Mouse (Mus musculus) forebrain, postnatal 0 days (tissue): ENCODE measurements at regions not wholly inside any gene's neighbourhood (a gene's known extent, or its start where the extent isn't known, plus 50 kb on each side); places are given as distances from the start of the nearest gene placed in this dataset.
A peak's percentile ranks its signal among the peaks of the same experiment; 100 is the strongest.

ENCODE experiments used
- ATAC-seq: fragments of 200-750 bp; cut with Nextera tagmentation; 2 replicates; pipeline ENCODE4 v1.8.0; 2017; ENCODE audit warnings: mild to moderate bottlenecking, moderate library complexity
- DNase-seq: peaks from one replicate; pipeline ENCODE4 v3.0.0-alpha.2; 2015
- H3K27ac ChIP-seq: fragments of 300-500 bp; sonication (generic); 2 replicates; pipeline ENCODE4 v1.5.1; 2014; ENCODE audit warnings: low read depth, mild to moderate bottlenecking, antibody characterized with exemption, low read length, moderate library complexity, mixed read lengths
- H3K27me3 ChIP-seq: fragments of 300-500 bp; sonication (generic); 2 replicates; pipeline ENCODE4 v1.6.1; 2014; ENCODE audit warnings: mild to moderate bottlenecking, low read length, mixed read lengths; ENCODE audit not compliant: insufficient read depth
- H3K36me3 ChIP-seq: fragments of 300-500 bp; sonication (generic); 2 replicates; pipeline ENCODE4 v1.6.1; 2014; ENCODE audit warnings: mild to moderate bottlenecking, moderate library complexity; ENCODE audit not compliant: insufficient read depth
- H3K4me1 ChIP-seq: fragments of 300-500 bp; sonication (generic); 2 replicates; pipeline ENCODE4 v1.6.1; 2014; ENCODE audit warnings: antibody characterized with exemption; ENCODE audit not compliant: insufficient read depth
- H3K4me2 ChIP-seq: fragments of 300-500 bp; sonication (generic); 2 replicates; pipeline ENCODE4 v1.6.1; 2014; ENCODE audit warnings: low read depth, mild to moderate bottlenecking, moderate library complexity
- H3K4me3 ChIP-seq: fragments of 300-500 bp; sonication (generic); 2 replicates; pipeline ENCODE4 v1.5.1; 2014; ENCODE audit warnings: low read depth, low read length, mixed read lengths
- H3K9ac ChIP-seq: fragments of 300-500 bp; sonication (generic); 2 replicates; pipeline ENCODE4 v1.6.1; 2014; ENCODE audit warnings: mild to moderate bottlenecking
- H3K9me3 ChIP-seq: fragments of 300-500 bp; sonication (generic); 2 replicates; pipeline ENCODE4 v1.6.1; 2016; ENCODE audit warnings: low read length
- CTCF ChIP-seq: sonication (generic); IDR thresholded peaks from 2 replicates; pipeline ENCODE4 v1.5.1; 2016; ENCODE audit warnings: antibody characterized with exemption, control low read depth, low read depth
- WGBS: fragments of 180-500 bp; shearing (Covaris S2); extraction: QIAGEN DNeasy Blood & Tissue Kit; methylation state at CpG from one replicate; pipeline ENCODE4 v1.1.7; 2014; 5-methylcytosine and 5-hydroxymethylcytosine counted together

GRCm38 (mm10) chr1:155029195-155029879, 70.1 kb downstream of the Ier5 start:
- Histone ChIP-seq H3K9ac (no peak overlapping the region), H3K4me1 (no peaks in the 10 kb centered on the region), H3K27me3 (no peaks in the 10 kb centered on the region), H3K9me3 (no peaks in the 10 kb centered on the region), H3K27ac (no peak overlapping the region), H3K4me2 (no peak overlapping the region), H3K4me3 (no peak overlapping the region), H3K36me3 (no peaks in the 10 kb centered on the region)
- WGBS: 65% methylated on average over 17 of the region's 17 CpGs
- ATAC-seq (no peak), DNase-seq (no peak)
- no peak for TF ChIP-seq CTCF

- no peaks in the 10 kb centered on the region for H3K36me3 ChIP-seq
- TF ChIP-seq CTCF: no peak
- ATAC-seq (no peak), DNase-seq (no peak)
- no peak overlapping the region for H3K4me3 ChIP-seq
- H3K4me1 ChIP-seq: no peaks in the 10 kb centered on the region
- H3K4me2 ChIP-seq: no peak overlapping the region
- no peaks in the 10 kb centered on the region for H3K27me3 ChIP-seq
- no peak overlapping the region for H3K9ac ChIP-seq
- H3K27ac ChIP-seq: no peak overlapping the region
- 58% methylated on average over 5 of the region's 5 CpGs for WGBS
- H3K9me3 ChIP-seq: no peaks in the 10 kb centered on the region
Measured at GRCm38 (mm10) chr1:155028735-155029134, 70.7 kb downstream of the Ier5 start.

- WGBS: 73% methylated on average over 6 of the region's 6 CpGs
- no peak overlapping the region for H3K4me2 ChIP-seq
- H3K4me3 ChIP-seq: no peak overlapping the region
- H3K27ac ChIP-seq: no peak overlapping the region
- no peak for ATAC-seq
- H3K4me1 ChIP-seq: no peaks in the 10 kb centered on the region
- no peaks in the 10 kb centered on the region for H3K9me3 ChIP-seq
- no peaks in the 10 kb centered on the region for H3K27me3 ChIP-seq
- no peak for DNase-seq
- H3K36me3 ChIP-seq: no peaks in the 10 kb centered on the region
- H3K9ac ChIP-seq: no peak overlapping the region
- TF ChIP-seq CTCF: no peak
Measured at GRCm38 (mm10) chr1:155028147-155028546, 71.3 kb downstream of the Ier5 start.

- Histone ChIP-seq H3K4me2 (no peak overlapping the region), H3K27ac (no peak overlapping the region), H3K4me3 (no peak overlapping the region), H3K36me3 (no peaks in the 10 kb centered on the region), H3K9me3 (no peaks in the 10 kb centered on the region), H3K27me3 (no peaks in the 10 kb centered on the region), H3K9ac (no peak overlapping the region), H3K4me1 (no peaks in the 10 kb centered on the region)
- WGBS: 55% methylated on average over 8 of the region's 8 CpGs
- TF ChIP-seq CTCF: no peak
- DNase-seq (no peak), ATAC-seq (peak; percentile 42; the same call in 1 of the 2 replicates)
Measured at GRCm38 (mm10) chr1:155027583-155027982, 71.9 kb downstream of the Ier5 start.

GRCm38 (mm10) chr1:155025862-155026478, 73.5 kb downstream of the Ier5 start:
- Histone ChIP-seq H3K9me3 (no peaks in the 10 kb centered on the region), H3K4me3 (no peak overlapping the region), H3K27me3 (no peaks in the 10 kb centered on the region), H3K9ac (no peak overlapping the region), H3K36me3 (no peaks in the 10 kb centered on the region), H3K27ac (no peak overlapping the region), H3K4me1 (no peaks in the 10 kb centered on the region), H3K4me2 (no peak overlapping the region)
- peak; percentile 94 for TF ChIP-seq CTCF
- peak; percentile 77 for ATAC-seq
- 5% methylated on average over 5 of the region's 5 CpGs for WGBS
- DNase-seq: peak; percentile 92

GRCm38 (mm10) chr1:155023324-155023723, 76.1 kb downstream of the Ier5 start:
- Histone ChIP-seq H3K27me3 (no peaks in the 10 kb centered on the region), H3K9ac (no peak overlapping the region), H3K4me3 (no peak overlapping the region), H3K4me1 (no peaks in the 10 kb centered on the region), H3K36me3 (no peaks in the 10 kb centered on the region), H3K4me2 (no peak overlapping the region), H3K9me3 (no peaks in the 10 kb centered on the region), H3K27ac (no peak overlapping the region)
- WGBS: 62% methylated on average over 11 of the region's 11 CpGs
- ATAC-seq (no peak), DNase-seq (no peak)
- TF ChIP-seq CTCF: no peak

GRCm38 (mm10) chr1:155015669-155016068, 83.8 kb downstream of the Ier5 start:
- H3K9me3 ChIP-seq: no peaks in the 10 kb centered on the region
- no peak overlapping the region for H3K9ac ChIP-seq
- no peak overlapping the region for H3K4me2 ChIP-seq
- H3K4me1 ChIP-seq: no peaks in the 10 kb centered on the region
- H3K4me3 ChIP-seq: no peak overlapping the region
- TF ChIP-seq CTCF: no peak
- WGBS: 84% methylated on average over 3 of the region's 3 CpGs
- no peak for DNase-seq
- H3K36me3 ChIP-seq: no peaks in the 10 kb centered on the region
- ATAC-seq: no peak
- no peaks in the 10 kb centered on the region for H3K27me3 ChIP-seq
- no peak overlapping the region for H3K27ac ChIP-seq
